Mouse (Mus musculus) erythroblast, embryonic 14.5 days (primary cell): Measurements from ENCODE around the gene Atg9b.

ENCODE experiments used
- GATA1 ChIP-seq: IDR thresholded peaks from 2 replicates; pipeline ENCODE4 v1.6.1; 2012; ENCODE audit warnings: low read length, inconsistent platforms, mixed read lengths
- TAL1 ChIP-seq: IDR thresholded peaks from 3 replicates; pipeline ENCODE4 v1.6.1; 2012; ENCODE audit warnings: low read length, inconsistent platforms, mixed read lengths

DNA sequence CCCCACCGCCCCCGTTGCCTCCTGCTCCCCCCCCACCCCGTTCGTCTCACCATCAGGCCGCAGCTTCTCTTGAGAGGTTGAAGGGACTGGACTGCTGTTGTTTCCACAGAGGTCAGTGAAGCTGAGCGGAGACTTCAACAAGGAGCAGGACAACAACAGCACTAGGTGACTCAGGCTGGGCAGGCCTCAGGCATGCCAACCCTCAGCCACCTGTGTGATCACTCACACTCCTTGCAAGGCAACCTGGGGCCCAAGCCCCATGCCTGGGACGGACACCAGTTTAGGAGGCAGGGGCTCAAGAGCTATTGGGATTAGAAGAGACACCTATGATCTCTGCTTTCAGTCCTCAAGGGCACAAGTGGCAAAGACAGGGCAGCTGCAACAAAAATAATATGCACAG is at the start of gene Atg9b:
- no peak for TF ChIP-seq GATA1
- TF ChIP-seq TAL1 = no peak
